Mouse (Mus musculus) E14TG2a.4 (cell line): Measurements from ENCODE around the gene Dhx57.

Experiments used
- H3K27me3 ChIP-seq: 2 replicates; pipeline ENCODE4 v1.6.1; 2014; ENCODE audit warnings: low read length, control low read depth; ENCODE audit not compliant: insufficient read depth
- H3K36me3 ChIP-seq: 2 replicates; pipeline ENCODE4 v1.6.1; 2014; ENCODE audit warnings: low read length, control low read depth; ENCODE audit not compliant: insufficient read depth
- H3K4me1 ChIP-seq: replicated peaks from 2 replicates; pipeline ENCODE4 v1.6.1; 2014; ENCODE audit warnings: low read depth, low read length, control low read depth
- H3K4me3 ChIP-seq: replicated peaks from 2 replicates; pipeline ENCODE4 v1.5.1; 2014; ENCODE audit warnings: mild to moderate bottlenecking, low read length
- H3K9me3 ChIP-seq: 2 replicates; pipeline ENCODE4 v1.6.1; 2014; ENCODE audit warnings: low read length, control low read depth
- CTCF ChIP-seq: conservative IDR thresholded peaks from 2 replicates; pipeline ENCODE4 v1.5.1; 2014; ENCODE audit warnings: low read length
- NANOG ChIP-seq: IDR thresholded peaks from 2 replicates; pipeline ENCODE4 v1.6.1; 2014; ENCODE audit warnings: borderline replicate concordance, low read length, mixed read lengths
- POU5F1 ChIP-seq: IDR thresholded peaks from 2 replicates; pipeline ENCODE4 v1.6.1; 2014; ENCODE audit warnings: low read length, borderline replicate concordance

The Dhx57 gene

DNA sequence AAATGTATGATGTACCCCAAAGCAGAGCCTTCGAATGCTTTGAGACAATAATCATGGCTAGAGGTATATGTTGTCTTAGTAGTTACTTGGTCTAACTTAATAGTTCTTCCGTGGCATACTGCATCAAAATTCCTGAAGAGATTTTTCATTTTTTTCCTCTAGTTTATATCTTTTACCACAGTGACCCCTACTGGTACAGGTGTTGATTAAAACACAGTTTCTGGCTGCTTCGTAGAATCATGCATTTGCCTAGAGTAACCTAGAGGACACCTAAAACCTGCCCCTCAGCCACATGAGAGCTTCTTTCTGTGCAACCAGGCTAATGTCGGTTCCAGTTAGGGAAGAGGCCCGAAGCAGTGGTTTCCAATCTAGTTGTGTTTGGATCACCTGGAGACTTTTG is 97.2 kb downstream of the Dhx57 start:
- Histone ChIP-seq H3K4me1 (peaks cover 18% of the 10 kb centered on the region), H3K27me3 (no peaks in the 10 kb centered on the region), H3K36me3 (peaks cover 40% of the 10 kb centered on the region), H3K9me3 (no peaks in the 10 kb centered on the region), H3K4me3 (no peak overlapping the region)
- peak; percentile 30 for TF ChIP-seq CTCF
- TF ChIP-seq POU5F1, result no peak
- no peak for TF ChIP-seq NANOG
